Mouse (Mus musculus) E14TG2a.4 (cell line): ENCODE results near the gene Riox1.

ENCODE experiments used
- CTCF ChIP-seq: conservative IDR thresholded peaks from 2 replicates; pipeline ENCODE4 v1.5.1; 2014; ENCODE audit warnings: low read length
- NANOG ChIP-seq: IDR thresholded peaks from 2 replicates; pipeline ENCODE4 v1.6.1; 2014; ENCODE audit warnings: borderline replicate concordance, low read length, mixed read lengths
- POU5F1 ChIP-seq: IDR thresholded peaks from 2 replicates; pipeline ENCODE4 v1.6.1; 2014; ENCODE audit warnings: low read length, borderline replicate concordance

- no peak for TF ChIP-seq CTCF
- no peak for TF ChIP-seq NANOG
- no peak for TF ChIP-seq POU5F1
Observed at GRCm38 (mm10) chr12:83965235-83965634, 14.8 kb downstream of the Riox1 start.
